Mouse (Mus musculus): ENCODE results near the gene Gm21987.
"Not testable (repeated sequence)": the region's sequence is repeated elsewhere in the genome, so short reads cannot be mapped to it uniquely, and the experiment has no call there.

Gm21987 gene

GRCm38 (mm10) chr16:38346529-38347325 lies at the start of gene Gm21987, which contains the start of gene Cox17:
Gene Gm21987 (plus strand): TSS chr16:38347040.
Gene Cox17 (plus strand): TSS chr16:38346991.
- DNase-seq (ENCODE audit: low read depth, low spot score): peak; percentile 90

- no peak for DNase-seq (ENCODE audit: low read depth, low spot score)
Measured at GRCm38 (mm10) chr16:38298410-38298809, 48.4 kb upstream of the Gm21987 start.

- no peak for DNase-seq (ENCODE audit: low read depth, low spot score)
Measured at GRCm38 (mm10) chr16:38302367-38302766, 44.5 kb upstream of the Gm21987 start.

- DNase-seq (ENCODE audit: low read depth, low spot score): no peak
Measured at GRCm38 (mm10) chr16:38304460-38305194, 42.2 kb upstream of the Gm21987 start.

- DNase-seq (ENCODE audit: low read depth, low spot score): no peak
Measured at GRCm38 (mm10) chr16:38306571-38307220, 40.1 kb upstream of the Gm21987 start.

DNA sequence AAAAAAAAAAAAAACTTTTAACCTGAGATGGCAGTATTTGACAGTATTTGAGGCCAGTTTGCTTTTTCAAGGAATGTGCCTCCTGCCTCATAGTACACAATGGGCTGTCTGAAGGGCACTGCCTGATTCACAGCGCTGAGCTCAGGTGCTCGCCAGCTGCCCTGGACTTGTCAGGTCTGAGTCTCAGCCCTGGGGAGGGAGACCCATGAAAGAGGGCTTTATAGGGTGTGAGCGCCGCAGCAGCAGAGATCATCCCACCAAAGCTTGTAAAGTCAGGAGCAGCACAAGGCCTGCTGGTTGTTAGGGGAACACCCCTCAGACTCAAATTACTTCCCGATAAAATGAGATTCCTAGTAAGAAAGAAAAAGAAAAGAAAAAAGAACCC lies 39.6 kb upstream of the Gm21987 start:
- DNase-seq (ENCODE audit: low read depth, low spot score): peak; percentile 66

- no peak for DNase-seq (ENCODE audit: low read depth, low spot score)
Measured at GRCm38 (mm10) chr16:38307651-38308050, 39.2 kb upstream of the Gm21987 start.

- DNase-seq (ENCODE audit: low read depth, low spot score): no peak
Measured at GRCm38 (mm10) chr16:38308195-38308594, 38.6 kb upstream of the Gm21987 start.

GRCm38 (mm10) chr16:38318492-38318891 lies 28.3 kb upstream of the Gm21987 start:
- DNase-seq (ENCODE audit: low read depth, low spot score): no peak

DNA sequence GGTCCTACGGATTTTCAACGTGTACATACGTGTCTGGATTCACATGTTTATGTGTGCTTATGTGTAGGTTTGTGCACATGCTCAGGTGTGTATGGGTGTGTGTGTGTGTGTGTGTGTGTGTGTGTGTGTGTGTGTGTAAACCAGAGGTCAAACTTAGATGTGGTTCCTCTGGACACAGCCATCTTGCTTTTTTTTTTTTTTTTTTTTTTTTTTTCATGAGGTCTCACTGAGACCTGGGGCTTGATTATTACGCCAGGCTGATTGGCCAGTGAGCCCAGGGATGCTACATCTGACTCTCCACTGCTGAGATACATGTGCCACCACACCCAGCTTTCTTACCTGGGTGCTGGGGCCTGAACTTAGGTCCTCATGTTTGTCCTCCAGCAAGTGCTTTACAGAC lies 27.8 kb upstream of the Gm21987 start:
- no peak for DNase-seq (ENCODE audit: low read depth, low spot score)

DNA sequence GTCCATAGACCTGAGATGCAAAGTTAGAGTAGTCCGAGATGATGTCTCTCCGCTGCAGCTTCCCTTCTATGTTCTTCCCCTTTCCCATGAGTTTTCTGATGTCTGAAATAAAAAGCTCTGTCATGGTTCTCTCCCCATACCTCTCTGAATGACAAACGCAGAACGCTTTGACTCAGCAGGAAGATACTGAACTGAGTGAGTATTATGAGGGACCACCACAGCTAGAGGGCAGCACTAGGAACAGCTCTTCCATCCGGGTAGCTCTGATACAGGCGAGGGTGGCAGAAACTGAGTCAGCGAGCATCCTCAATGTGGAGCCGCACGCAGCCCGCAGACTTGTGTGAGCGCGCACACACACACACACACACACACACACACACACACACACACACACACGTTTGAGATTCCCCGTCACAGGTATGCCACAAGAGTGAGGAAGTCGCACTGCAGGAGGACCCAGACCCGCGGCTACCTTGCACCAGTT lies 25.3 kb upstream of the Gm21987 start:
- no peak for DNase-seq (ENCODE audit: low read depth, low spot score)

- DNase-seq (ENCODE audit: low read depth, low spot score): no peak
Measured at GRCm38 (mm10) chr16:38324311-38324710, 22.5 kb upstream of the Gm21987 start.

DNA sequence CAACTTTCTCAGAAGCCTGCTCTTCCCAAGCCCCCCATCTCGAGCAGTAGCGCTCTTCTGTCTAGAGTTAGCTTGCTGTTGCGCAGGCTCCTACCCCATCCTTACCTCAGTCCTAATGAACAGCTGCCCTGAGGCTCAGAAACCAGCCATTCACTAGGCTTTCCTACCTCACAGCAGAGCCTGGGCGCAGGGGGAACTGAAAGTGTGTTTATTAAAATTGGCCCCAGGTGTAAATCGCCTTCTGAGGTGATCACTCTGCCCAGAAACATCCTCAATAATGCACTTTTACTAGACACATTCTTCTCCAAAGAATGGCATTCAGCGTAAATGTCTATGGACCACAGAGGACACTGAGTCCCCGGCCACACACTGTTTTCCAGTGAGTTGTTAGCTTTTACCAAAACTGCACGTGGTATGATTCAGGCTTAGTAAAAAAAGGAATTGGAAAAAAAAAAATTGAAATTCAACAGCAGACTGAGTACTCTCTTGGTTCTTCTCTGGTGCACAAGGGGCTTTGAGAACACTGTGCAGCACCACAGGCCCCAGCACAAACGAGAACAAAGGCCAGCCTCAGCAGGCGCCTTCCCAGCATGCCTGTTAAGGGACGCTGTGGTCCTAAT lies 20.0 kb upstream of the Gm21987 start:
- no peak for DNase-seq (ENCODE audit: low read depth, low spot score)

DNA sequence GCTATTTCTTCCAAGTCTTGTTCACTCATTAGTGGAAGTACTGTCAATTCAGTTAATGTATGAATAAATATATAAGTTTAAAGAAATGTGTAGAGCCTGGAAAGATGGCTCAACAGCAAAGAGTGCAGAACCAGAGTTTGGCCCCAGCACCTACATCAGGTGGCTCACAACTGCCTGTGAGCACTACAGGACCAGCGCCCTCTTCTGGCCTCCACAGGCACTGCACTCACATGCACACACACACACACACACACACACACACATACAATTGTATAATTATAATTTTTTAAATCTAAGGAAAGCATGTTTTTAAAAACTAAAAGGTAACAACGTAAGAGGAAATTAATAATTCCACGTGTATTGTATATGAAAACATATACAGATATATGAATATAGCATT lies 17.5 kb upstream of the Gm21987 start:
- no peak for DNase-seq (ENCODE audit: low read depth, low spot score)

DNA sequence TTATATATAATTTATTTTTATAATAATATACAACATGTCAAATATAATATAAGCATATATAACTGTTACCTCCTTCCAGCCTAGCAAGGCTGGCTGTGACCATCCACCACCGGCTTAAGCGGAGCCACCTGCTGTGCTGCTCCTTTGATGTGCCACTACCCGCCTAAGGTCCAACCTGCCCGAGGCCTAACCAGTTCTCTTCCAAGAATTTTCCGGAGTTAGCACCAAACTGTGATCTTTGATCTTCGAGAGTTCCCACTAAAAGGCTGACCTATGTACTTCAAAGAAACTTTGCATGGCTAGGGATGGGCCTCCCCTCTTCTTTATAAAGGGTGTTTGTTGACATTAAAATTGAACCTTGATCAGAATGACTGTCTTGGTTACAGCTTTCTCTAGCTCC lies 12.4 kb upstream of the Gm21987 start:
- no peak for DNase-seq (ENCODE audit: low read depth, low spot score)

DNA sequence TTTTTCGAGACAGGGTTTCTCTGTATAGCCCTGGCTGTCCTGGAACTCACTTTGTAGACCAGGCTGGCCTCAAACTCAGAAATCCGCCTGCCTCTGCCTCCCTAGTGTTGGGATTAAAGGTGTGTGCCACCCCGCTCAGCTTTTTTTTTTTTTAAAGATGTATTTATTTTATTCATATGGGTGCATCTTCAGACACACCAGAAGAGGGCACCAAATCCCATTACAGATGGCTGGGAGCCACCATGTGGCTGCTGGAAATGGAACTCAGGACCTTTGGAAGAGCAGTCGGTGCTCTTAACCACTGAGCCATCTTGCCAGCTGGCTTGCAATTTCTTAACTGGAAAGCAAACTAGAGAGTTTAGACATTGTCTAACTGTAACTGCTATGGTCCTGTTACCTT lies 8.8 kb upstream of the Gm21987 start:
- DNase-seq (ENCODE audit: low read depth, low spot score): not testable (repeated sequence)

DNA sequence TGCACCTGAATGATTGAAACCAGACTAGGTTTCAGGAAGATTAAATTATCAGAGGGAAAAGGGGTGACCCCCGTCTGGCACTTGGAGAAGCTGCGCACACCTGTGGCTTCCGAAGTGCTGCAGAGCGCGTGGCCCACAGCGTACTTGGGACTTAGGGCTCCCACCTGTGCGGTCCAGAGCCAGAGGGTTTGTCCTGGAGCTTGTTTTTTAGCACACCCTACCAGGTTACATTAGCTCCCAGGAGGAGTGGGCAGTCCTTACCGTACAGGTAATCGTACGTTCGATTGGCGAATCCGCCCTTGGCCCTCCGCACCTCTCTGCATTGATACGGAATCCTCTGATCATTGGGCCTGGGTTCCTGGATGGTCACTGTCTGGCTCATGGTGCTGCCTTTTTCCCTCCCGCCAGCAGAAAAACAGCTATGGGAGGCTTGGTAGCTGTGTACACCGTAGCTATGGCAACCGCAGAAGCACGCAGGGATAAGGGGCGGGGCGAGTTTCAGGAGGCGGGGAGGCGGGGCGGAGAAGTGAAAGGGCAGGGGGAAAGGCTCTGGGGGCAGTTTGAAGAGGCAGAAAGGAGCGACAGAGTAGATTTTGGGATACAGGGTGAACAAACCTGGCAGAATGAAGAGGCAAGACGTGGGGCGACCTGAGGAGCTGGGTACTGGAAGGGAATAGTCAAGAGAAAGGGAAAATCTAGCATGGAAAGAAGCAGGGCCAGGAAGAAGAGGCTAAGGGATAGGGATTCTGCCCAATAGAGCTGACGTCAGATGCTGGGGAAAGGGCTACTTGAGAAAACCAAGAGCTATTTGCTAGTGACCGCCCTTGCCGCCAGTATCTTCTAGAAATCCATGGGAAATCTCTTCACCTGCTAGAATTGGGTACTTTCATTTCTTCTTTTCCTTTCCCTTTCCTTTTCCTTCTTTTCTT lies 5.2 kb upstream of the Gm21987 start, which contains the start of gene Maats1:
Gene Maats1 (minus strand): TSS at position 748 of the 929 bp plus-strand sequence.
- peak; percentile 84 for DNase-seq (ENCODE audit: low read depth, low spot score)

DNA sequence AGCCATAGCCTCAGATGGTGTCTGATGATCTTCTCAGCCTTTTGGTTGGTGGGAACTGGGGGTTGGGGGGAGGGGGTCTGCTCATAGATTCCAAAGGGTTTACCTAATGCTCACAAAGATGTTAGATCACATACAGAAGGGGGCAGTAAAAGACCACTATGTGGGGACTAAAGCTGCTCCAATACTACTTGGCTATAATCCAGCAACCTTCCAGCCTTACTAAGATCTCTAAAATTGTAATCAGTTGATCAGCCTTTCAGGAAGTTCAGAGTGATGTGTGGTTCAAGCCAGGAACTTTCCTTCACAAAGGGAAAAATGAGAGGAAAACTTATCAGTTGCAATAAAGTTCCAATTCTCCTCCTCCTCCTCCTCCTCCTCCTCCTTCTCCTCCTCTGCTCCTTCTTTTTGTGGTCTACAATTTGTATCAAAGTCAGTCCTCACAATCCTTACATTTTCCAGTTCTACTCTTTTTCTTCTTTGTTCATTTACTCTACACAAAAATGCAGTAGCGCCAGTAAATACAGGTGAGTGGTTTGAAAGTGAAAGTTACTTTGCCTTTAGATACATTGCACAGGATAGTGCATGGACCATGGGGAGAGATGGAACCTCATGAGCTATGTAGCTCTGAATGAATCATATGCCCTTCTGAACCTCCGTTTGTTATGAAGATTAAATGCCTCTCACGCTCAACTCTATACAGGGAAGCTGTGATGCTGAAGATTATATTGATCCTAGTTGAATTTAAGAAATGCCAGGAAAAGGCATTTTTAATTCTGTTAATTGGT lies 1.7 kb upstream of the Gm21987 start:
- peak; percentile 68 for DNase-seq (ENCODE audit: low read depth, low spot score)

DNA sequence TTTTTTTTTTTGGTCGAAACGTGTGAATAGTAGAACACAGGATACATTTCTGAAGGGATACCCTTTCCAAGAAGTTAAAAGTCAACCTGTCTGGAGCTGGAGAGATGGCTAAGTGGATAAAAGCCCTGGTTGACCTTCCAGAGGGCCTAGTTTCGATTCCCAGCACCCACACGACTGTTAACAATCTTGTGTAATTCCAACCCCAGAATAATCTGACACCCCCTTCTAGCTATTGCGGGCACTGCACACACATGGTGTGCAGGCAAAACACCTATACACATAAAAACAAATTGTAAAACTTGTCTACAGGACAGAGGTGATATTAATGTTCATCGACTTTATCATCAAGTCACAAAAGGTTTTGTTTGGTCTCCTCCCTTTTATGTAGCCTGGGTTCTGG lies 748 bp downstream of the Gm21987 start:
- DNase-seq (ENCODE audit: low read depth, low spot score): no peak
